Mouse (Mus musculus): ENCODE data around the gene Cry2.

The Cry2 gene

DNA sequence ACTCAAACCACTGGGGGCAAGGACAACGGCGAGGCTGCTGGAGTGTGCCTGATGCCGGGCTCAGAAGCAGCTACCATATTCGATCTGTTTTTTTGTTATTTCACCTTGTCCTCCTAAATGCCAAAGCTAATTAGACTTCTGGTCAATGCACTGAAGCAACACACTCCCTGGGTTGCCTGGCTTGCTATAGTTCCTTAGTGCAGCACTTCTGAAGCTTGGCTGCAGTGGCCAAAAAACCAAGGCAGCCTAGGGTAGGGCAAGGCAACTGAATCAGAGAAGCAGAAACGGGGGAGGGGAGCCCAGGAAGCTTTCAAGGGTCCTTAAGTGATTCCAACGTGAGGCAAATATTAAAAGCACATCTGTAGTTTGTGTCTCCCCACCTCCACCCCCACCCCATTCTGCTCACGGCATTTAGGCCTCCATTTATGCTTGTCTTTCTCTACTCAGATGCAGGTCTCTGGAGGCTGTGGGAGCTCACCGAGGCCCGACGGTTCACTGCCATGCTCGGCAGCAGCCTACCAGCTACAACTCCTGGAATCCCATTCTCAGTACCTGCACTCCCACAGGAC lies 2.1 kb downstream of the Cry2 start:
- POLR2A ChIA-PET, result interaction anchor here in 3 of 4 experiments (0.6 to 15.5 kb wide), 18 partner anchors 8 to 471 kb away, joined by 3 to 178 read pairs (median 3); partner anchors contain the start of genes Large2 (in 2 of the 3), Pex16 (in 2 of the 3), Mapk8ip1 (in 1 of the 3) and Slc35c1 (in 1 of the 3)
- CTCF ChIA-PET, result interaction anchor here in 2 of 4 experiments (0.6 to 2.0 kb wide), 6 partner anchors 8 to 1530 kb away, joined by 3 to 8 read pairs (median 4); no protein-coding TSS in a partner anchor

DNA sequence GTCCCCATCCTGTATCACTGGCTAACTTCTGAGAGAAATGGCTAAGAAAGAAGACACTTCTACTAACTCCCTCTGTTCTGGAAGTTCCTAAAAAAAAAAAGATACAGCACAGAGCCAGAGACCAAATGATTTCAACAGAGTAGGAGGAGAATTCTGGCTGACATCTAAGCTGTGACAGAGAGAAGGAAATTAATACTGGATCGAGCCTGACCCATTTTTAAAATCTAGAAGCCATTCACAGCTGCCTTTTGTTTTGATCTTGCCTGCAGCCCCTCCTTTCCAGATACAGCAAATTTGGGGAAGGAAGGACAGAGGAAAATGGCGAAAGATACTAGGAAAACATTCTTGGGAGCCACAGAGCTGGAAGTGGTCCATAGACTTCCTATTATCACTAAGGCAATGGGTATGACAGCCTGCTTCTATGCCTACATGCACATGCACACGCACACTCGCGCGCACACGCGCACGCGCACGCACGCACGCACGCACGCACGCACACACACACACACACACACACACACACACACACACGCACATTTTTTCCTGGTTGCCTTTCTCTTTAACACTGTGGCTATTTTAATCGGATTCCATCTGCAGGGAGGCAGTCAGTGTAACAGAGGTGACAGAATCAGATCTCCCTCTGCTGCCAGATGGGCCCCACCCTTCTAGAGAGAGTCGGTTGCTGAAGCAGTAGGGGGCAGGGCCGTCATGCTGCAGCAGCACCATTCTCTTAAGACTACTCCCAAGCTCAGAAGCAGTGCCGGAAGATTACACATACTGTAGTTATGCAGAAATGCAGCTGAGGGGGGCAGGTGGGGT lies 2.9 kb downstream of the Cry2 start:
- POLR2A ChIA-PET, result interaction anchor here in 3 of 4 experiments (0.6 to 15.5 kb wide), 23 partner anchors 7 to 470 kb away, joined by 3 to 178 read pairs (median 3); partner anchors contain the start of genes Large2 (in 2 of the 3), Pex16 (in 2 of the 3), Mapk8ip1 (in 1 of the 3) and Slc35c1 (in 1 of the 3)
- CTCF ChIA-PET, result interaction anchor here in 2 of 4 experiments (0.7 to 2.0 kb wide), 5 partner anchors 8 to 875 kb away, joined by 3 to 8 read pairs (median 3); no protein-coding TSS in a partner anchor

- ChIA-PET CTCF (interaction anchor here in 1 of 4 experiments (0.7 to 2.0 kb wide), 4 partner anchors 8 to 134 kb away, joined by 3 to 8 read pairs (median 3); no protein-coding TSS in a partner anchor), POLR2A (interaction anchor here in 2 of 4 experiments (0.6 to 15.5 kb wide), 11 partner anchors 7 to 354 kb away, joined by 3 to 178 read pairs (median 3); partner anchors contain the start of genes Large2 (in 2 of the 2), Pex16 (in 2 of the 2) and Mapk8ip1 (in 1 of the 2))
Measured at GRCm38 (mm10) chr2:92430089-92430488, 3.8 kb downstream of the Cry2 start.

DNA sequence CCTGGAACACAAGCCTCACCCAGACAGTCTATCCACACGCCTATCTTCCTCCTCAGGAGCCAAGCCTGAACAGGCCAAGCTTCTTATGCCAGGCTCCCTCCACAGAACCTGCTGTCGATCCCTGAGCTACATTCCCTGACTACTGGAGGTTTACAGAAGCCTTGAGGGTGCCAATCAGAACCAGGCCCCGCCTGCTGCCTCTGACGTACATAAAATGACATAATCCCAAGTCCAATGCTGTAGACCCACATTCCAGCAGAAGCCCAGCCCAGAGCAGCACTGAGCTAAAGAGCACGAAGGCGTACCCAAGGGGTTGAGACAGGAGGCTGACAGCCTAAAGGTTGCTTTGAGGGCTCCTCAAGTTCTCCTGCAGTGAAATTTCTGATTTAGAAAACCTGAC lies 6.0 kb downstream of the Cry2 start:
- ChIA-PET POLR2A (interaction anchor here in 2 of 4 experiments (1.1 to 15.5 kb wide), 7 partner anchors 10 to 456 kb away, joined by 3 to 178 read pairs (median 5); partner anchors contain the start of genes Large2 (in 2 of the 2) and Pex16 (in 2 of the 2)), CTCF (interaction anchor here in 3 of 4 experiments (0.5 to 1.4 kb wide), 4 partner anchors 10 to 498 kb away, joined by 3 to 4 read pairs (median 3); no protein-coding TSS in a partner anchor)

DNA sequence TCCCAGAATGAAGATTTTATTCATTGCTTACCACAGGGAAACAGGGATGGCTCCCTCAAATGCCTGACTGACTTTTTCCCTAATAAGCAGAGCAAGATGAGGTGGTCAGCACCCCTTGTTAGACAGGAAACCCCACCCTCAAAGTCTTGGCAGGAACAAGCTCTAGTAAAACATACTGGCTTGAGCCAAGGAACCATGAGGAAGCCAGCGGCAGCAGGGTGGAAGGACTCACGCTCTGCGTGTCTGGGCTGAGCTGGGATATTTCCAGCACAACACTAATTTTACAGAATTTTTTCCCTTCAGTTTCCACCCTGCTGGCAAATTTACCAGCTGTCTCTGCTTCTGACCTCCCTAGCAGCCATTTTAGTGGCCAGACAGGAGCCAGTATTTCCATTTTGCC lies 7.4 kb downstream of the Cry2 start:
- POLR2A ChIA-PET, result interaction anchor here in 3 of 4 experiments (0.6 to 15.5 kb wide), 9 partner anchors 9 to 418 kb away, joined by 3 to 178 read pairs (median 3); partner anchors contain the start of genes Large2 (in 2 of the 3), Pex16 (in 2 of the 3) and Mapk8ip1 (in 1 of the 3)
- CTCF ChIA-PET, result interaction anchor here in 2 of 4 experiments (0.9 to 1.4 kb wide), 3 partner anchors 9 to 25 kb away, joined by 3 read pairs; partner anchors contain the start of gene Mapk8ip1 (in 1 of the 2)

- CTCF ChIA-PET, result interaction anchor here in 2 of 4 experiments (1.2 to 2.2 kb wide), 7 partner anchors 8 to 441 kb away, joined by 3 to 11 read pairs (median 4); partner anchors contain the start of genes Cry2 (in 1 of the 2), Large2 (in 1 of the 2) and Pex16 (in 1 of the 2)
- POLR2A ChIA-PET, result interaction anchor here in 3 of 4 experiments (0.6 to 15.5 kb wide), 38 partner anchors 7 to 765 kb away, joined by 3 to 178 read pairs (median 4); partner anchors contain the start of genes Cry2 (in 3 of the 3), Large2 (in 3 of the 3), Pex16 (in 3 of the 3) and Mapk8ip1 (in 2 of the 3)
Measured at GRCm38 (mm10) chr2:92425366-92425765, 8.5 kb downstream of the Cry2 start.

GRCm38 (mm10) chr2:92424462-92425308 lies 9.2 kb downstream of the Cry2 start:
- ChIA-PET CTCF (interaction anchor here in 2 of 4 experiments (0.6 to 2.2 kb wide), 11 partner anchors 8 to 753 kb away, joined by 3 to 11 read pairs (median 3); partner anchors contain the start of genes Chrm4 (in 1 of the 2), Cry2 (in 1 of the 2), Large2 (in 1 of the 2) and Pex16 (in 1 of the 2)), POLR2A (interaction anchor here in 3 of 4 experiments (0.5 to 15.5 kb wide), 55 partner anchors 8 to 766 kb away, joined by 3 to 178 read pairs (median 4); partner anchors contain the start of genes Cry2 (in 3 of the 3), Large2 (in 3 of the 3), Pex16 (in 3 of the 3) and Mapk8ip1 (in 2 of the 3))

- CTCF ChIA-PET, result interaction anchor here in 3 of 4 experiments (0.6 to 2.2 kb wide), 15 partner anchors 9 to 497 kb away, joined by 3 to 11 read pairs (median 3); partner anchors contain the start of genes Chrm4 (in 1 of the 3), Cry2 (in 1 of the 3), Large2 (in 1 of the 3) and Pex16 (in 1 of the 3)
- POLR2A ChIA-PET, result interaction anchor here (0.6 to 15.5 kb wide), 38 partner anchors 8 to 767 kb away, joined by 3 to 178 read pairs (median 4); partner anchors contain the start of genes Large2 (in 3 of the 4), Pex16 (in 3 of the 4), Cry2 (in 2 of the 4) and Creb3l1 (in 1 of the 4)
Measured at GRCm38 (mm10) chr2:92423702-92424461, 10.0 kb downstream of the Cry2 start.

DNA sequence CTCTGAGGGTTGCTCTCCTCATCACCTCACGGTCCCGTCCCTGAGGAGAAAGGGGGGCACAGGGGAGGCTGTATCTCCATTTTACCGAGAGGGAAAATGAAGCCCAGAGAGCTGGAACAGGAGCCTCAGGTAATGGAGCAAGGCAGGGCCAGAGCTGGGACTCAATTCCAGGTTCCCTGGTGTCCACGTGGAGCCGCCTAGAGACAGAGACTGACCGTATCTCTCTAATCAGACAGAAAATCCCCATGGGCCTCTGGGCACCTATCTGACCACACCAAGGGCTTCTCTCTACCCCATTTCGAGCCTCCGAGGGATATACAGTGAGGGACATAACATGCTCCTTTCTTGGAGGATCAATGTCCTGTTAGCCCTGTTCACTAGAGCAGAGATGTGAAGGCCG lies 10.7 kb downstream of the Cry2 start:
- ChIA-PET CTCF (interaction anchor here in 2 of 4 experiments (0.6 to 2.0 kb wide), 10 partner anchors 8 to 972 kb away, joined by 3 to 8 read pairs (median 3); no protein-coding TSS in a partner anchor), POLR2A (interaction anchor here in 3 of 4 experiments (1.0 to 15.5 kb wide), 17 partner anchors 9 to 464 kb away, joined by 3 to 178 read pairs (median 10); partner anchors contain the start of genes Large2 (in 3 of the 3), Pex16 (in 3 of the 3), Cry2 (in 2 of the 3) and Creb3l1 (in 1 of the 3))

DNA sequence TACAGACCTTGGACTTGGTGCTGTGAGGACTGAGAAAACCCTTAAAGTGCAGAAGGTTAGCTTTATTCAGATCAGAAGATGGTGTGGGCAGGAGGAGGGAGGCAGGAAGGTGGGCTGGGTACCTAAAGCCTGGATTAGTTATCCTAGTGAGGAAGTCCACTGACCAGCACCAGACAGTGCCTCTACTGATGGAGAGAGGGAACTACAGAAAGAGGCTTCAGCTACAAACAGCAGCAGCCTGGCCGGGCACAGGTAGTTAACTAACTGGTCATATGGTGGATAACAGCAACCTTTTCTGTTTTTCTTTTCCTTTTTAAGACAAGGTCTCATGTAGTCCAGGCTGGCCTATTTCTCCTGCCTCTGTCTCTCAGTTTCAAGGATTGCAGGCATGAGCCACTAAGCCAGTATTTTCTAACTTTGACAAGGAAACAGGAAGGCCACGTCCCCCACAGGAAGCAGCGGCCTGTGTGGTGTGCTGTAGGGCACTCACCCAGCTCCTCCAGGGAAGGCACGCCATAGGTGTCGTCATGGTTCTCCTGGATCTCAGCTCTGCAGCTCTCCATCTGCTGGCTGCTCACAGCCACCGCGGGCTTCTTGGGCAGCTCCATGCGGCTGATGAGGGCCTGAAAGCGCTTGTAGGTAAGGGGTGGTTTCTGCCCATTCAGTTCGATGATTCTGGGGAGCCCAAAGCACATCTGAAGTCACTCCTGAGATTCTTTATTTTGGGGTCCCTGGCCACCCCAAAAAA lies 11.3 kb downstream of the Cry2 start:
- ChIA-PET POLR2A (interaction anchor here in 3 of 4 experiments (0.6 to 15.5 kb wide), 20 partner anchors 8 to 398 kb away, joined by 3 to 178 read pairs (median 5); partner anchors contain the start of genes Cry2 (in 2 of the 3), Large2 (in 2 of the 3), Pex16 (in 2 of the 3) and Creb3l1 (in 1 of the 3)), CTCF (interaction anchor here in 3 of 4 experiments (0.6 to 2.0 kb wide), 16 partner anchors 9 to 972 kb away, joined by 3 to 8 read pairs (median 4); partner anchors contain the start of genes Large2 (in 1 of the 3), Mdk (in 1 of the 3) and Pex16 (in 1 of the 3))

GRCm38 (mm10) chr2:92421723-92422387 lies 12.0 kb downstream of the Cry2 start:
- POLR2A ChIA-PET, result interaction anchor here in 3 of 4 experiments (0.6 to 15.5 kb wide), 18 partner anchors 9 to 238 kb away, joined by 3 to 178 read pairs (median 5); partner anchors contain the start of genes Cry2 (in 2 of the 3), Large2 (in 1 of the 3), Pex16 (in 1 of the 3) and Slc35c1 (in 1 of the 3)
- CTCF ChIA-PET, result interaction anchor here in 2 of 4 experiments (0.6 to 2.0 kb wide), 10 partner anchors 9 to 909 kb away, joined by 3 to 8 read pairs (median 4); partner anchors contain the start of genes Large2 (in 1 of the 2), Mdk (in 1 of the 2) and Pex16 (in 1 of the 2)

- ChIA-PET POLR2A (no interaction called here), CTCF (no interaction called here)
Measured at GRCm38 (mm10) chr2:92411705-92412104, 22.1 kb downstream of the Cry2 start.

- ChIA-PET CTCF (interaction anchor here in 1 of 4 experiments (0.8 to 1.5 kb wide), 2 partner anchors 14 to 66 kb away, joined by 3 to 5 read pairs; no protein-coding TSS in a partner anchor), POLR2A (interaction anchor here in 3 of 4 experiments (0.6 to 2.4 kb wide), 7 partner anchors 9 to 37 kb away, joined by 3 to 11 read pairs (median 4); no protein-coding TSS in a partner anchor)
Measured at GRCm38 (mm10) chr2:92408309-92409045, 25.4 kb downstream of the Cry2 start.
